Mouse (Mus musculus): ENCODE results near the gene Sfr1. TPM values are rescaled to one million over a fixed set of nuclear protein-coding genes. Genes with fewer than 3 reads are reported as not detected.

Sfr1 gene
- 168 and 176 TPM in 2 replicates for polyA plus RNA-seq (2014; fragmentation: Nextera tagmentation; extraction: Ambion mirVana)

- peak within 1 kb of the TSS; percentile 71 for H3K4me3 ChIP-seq (replicated peaks; ENCODE audit: low read depth, low read length)
- H3K9ac ChIP-seq (replicated peaks; ENCODE audit: low read length), result peak within 1 kb of the TSS; percentile 72
- no peaks in the 10 kb centered on the region for H3K4me1 ChIP-seq (ENCODE audit: control insufficient read depth, insufficient read depth, low read length)
- peak; percentile 100 for DNase-seq
- H3K27ac ChIP-seq (replicated peaks; ENCODE audit: low read depth, low read length), result peak within 1 kb of the TSS; percentile 96
- H3K4me2 ChIP-seq (ENCODE audit: low read length), result peak within 1 kb of the TSS; percentile 75
- WGBS, result under 1% methylated on average over 70 of the region's 72 CpGs
- no peaks in the 10 kb centered on the region for H3K27me3 ChIP-seq (ENCODE audit: control insufficient read depth, insufficient read depth, low read length)
- ATAC-seq (ENCODE audit: low FRiP score, low TSS enrichment), result peak; percentile 98
- H3K36me3 ChIP-seq (ENCODE audit: control insufficient read depth, insufficient read depth, low read length), result peaks cover 36% of the 10 kb centered on the region
- H3K9me3 ChIP-seq (ENCODE audit: control insufficient read depth, low read length), result no peaks in the 10 kb centered on the region
These were observed at the start of gene Sfr1 for GRCm38 (mm10) chr19:47731071-47731881. Sfr1 (plus strand) TSS chr19:47731682.

DNA sequence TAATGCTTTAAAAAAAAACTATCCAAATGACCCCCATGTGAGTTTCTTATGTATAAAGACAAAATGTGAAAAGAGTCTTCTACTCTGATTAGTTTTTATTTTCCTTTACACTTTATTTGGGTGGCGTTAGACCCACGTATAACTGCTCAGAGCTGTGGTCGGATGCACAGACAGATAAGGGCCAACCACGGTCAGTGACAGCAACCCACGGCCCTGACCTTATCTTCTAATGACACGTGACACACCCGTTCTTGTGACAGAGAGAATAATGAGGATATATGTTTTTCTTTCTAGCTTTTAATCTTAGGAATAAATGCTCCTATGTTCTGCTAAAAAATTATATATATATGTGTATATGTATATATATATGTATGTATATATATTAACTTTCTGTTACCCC is 41.9 kb upstream of the Sfr1 start:
- H3K4me3 ChIP-seq (replicated peaks; ENCODE audit: low read depth, low read length), result no peak overlapping the region
- no peak overlapping the region for H3K27ac ChIP-seq (replicated peaks; ENCODE audit: low read depth, low read length)
- H3K4me1 ChIP-seq (ENCODE audit: control insufficient read depth, insufficient read depth, low read length), result no peaks in the 10 kb centered on the region
- 93% methylated on average over 7 of the region's 7 CpGs for WGBS
- no peak overlapping the region for H3K4me2 ChIP-seq (ENCODE audit: low read length)
- ATAC-seq (ENCODE audit: low FRiP score, low TSS enrichment) (no peak), DNase-seq (no peak)
- H3K36me3 ChIP-seq (ENCODE audit: control insufficient read depth, insufficient read depth, low read length), result no peaks in the 10 kb centered on the region
- no peaks in the 10 kb centered on the region for H3K9me3 ChIP-seq (ENCODE audit: control insufficient read depth, low read length)
- H3K9ac ChIP-seq (replicated peaks; ENCODE audit: low read length), result no peak overlapping the region
- no peaks in the 10 kb centered on the region for H3K27me3 ChIP-seq (ENCODE audit: control insufficient read depth, insufficient read depth, low read length)

- Histone ChIP-seq H3K4me1 (ENCODE audit: control insufficient read depth, insufficient read depth, low read length) (no peaks in the 10 kb centered on the region), H3K4me2 (ENCODE audit: low read length) (no peak within 1 kb of the TSS), H3K9ac (replicated peaks; ENCODE audit: low read length) (no peak within 1 kb of the TSS), H3K4me3 (replicated peaks; ENCODE audit: low read depth, low read length) (no peak within 1 kb of the TSS), H3K27ac (replicated peaks; ENCODE audit: low read depth, low read length) (no peak within 1 kb of the TSS), H3K36me3 (ENCODE audit: control insufficient read depth, insufficient read depth, low read length) (no peaks in the 10 kb centered on the region), H3K27me3 (ENCODE audit: control insufficient read depth, insufficient read depth, low read length) (no peaks in the 10 kb centered on the region), H3K9me3 (ENCODE audit: control insufficient read depth, low read length) (no peaks in the 10 kb centered on the region)
- ATAC-seq (ENCODE audit: low FRiP score, low TSS enrichment), result no peak
- 86% methylated on average over 6 of the region's 6 CpGs for WGBS
- DNase-seq, result no peak
These were observed 39.5 kb upstream of the Sfr1 start, which contains the start of gene Col17a1 for GRCm38 (mm10) chr19:47691994-47692393. Col17a1 (minus strand) TSS chr19:47692094.

DNA sequence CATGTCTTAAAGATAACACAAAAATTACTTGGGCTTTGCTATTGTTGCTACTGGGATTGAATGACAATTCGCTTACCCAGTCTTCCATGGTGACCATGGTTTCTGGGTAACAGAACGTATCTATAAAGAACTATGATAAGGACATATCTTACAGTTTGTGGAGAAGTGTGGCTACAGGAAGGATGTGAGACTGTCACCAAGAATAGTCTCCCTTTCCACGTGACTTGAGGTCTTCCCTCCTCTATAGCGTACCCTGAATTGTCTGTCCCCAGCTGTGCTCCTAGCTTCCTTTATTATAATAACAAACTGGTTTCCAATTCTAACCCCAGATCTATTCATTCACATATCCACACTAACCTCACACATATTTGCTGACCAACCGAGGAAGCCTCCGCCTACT is 35.8 kb upstream of the Sfr1 start:
- Histone ChIP-seq H3K4me1 (ENCODE audit: control insufficient read depth, insufficient read depth, low read length) (0 out of 2 replicates have a peak, but pooled peaks cover under 1% of the 10 kb centered on the region), H3K4me2 (ENCODE audit: low read length) (no peak overlapping the region), H3K4me3 (replicated peaks; ENCODE audit: low read depth, low read length) (no peak overlapping the region), H3K36me3 (ENCODE audit: control insufficient read depth, insufficient read depth, low read length) (no peaks in the 10 kb centered on the region), H3K9me3 (ENCODE audit: control insufficient read depth, low read length) (no peaks in the 10 kb centered on the region), H3K27me3 (ENCODE audit: control insufficient read depth, insufficient read depth, low read length) (no peaks in the 10 kb centered on the region), H3K9ac (replicated peaks; ENCODE audit: low read length) (no peak overlapping the region), H3K27ac (replicated peaks; ENCODE audit: low read depth, low read length) (no peak overlapping the region)
- DNase-seq (no peak), ATAC-seq (ENCODE audit: low FRiP score, low TSS enrichment) (no peak)
- WGBS, result 91% methylated on average over 6 of the region's 6 CpGs

GRCm38 (mm10) chr19:47696411-47696810 is 35.1 kb upstream of the Sfr1 start:
- H3K36me3 ChIP-seq (ENCODE audit: control insufficient read depth, insufficient read depth, low read length), result no peaks in the 10 kb centered on the region
- no peaks in the 10 kb centered on the region for H3K27me3 ChIP-seq (ENCODE audit: control insufficient read depth, insufficient read depth, low read length)
- no peak overlapping the region for H3K27ac ChIP-seq (replicated peaks; ENCODE audit: low read depth, low read length)
- no peak overlapping the region for H3K4me3 ChIP-seq (replicated peaks; ENCODE audit: low read depth, low read length)
- H3K4me1 ChIP-seq (ENCODE audit: control insufficient read depth, insufficient read depth, low read length), result 0 out of 2 replicates have a peak, but pooled peaks cover 3% of the 10 kb centered on the region
- no peak for DNase-seq
- ATAC-seq (ENCODE audit: low FRiP score, low TSS enrichment), result no peak
- H3K9ac ChIP-seq (replicated peaks; ENCODE audit: low read length), result no peak overlapping the region
- H3K9me3 ChIP-seq (ENCODE audit: control insufficient read depth, low read length), result no peaks in the 10 kb centered on the region
- no peak overlapping the region for H3K4me2 ChIP-seq (ENCODE audit: low read length)
- WGBS, result 95% methylated on average over 8 of the region's 8 CpGs

DNA sequence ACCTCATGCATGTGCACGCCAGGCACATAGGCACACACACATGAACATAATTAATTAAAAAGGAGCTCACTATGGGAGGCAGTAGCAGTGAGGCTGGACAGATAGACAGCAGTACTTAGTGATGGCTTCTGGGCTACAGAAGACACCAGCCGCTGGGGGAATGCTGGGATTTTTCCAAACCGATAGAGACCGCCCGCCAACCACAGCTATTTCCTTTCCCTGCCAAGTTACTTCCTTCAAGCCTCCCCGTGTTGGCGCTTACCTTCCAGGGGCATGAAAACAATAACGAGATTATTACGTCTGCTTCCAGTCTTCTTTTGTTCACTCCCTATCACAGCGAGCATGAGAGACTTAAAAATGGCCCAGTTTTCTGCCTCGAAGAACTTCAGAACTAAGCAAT is 34.4 kb upstream of the Sfr1 start:
- H3K36me3 ChIP-seq (ENCODE audit: control insufficient read depth, insufficient read depth, low read length), result no peaks in the 10 kb centered on the region
- 73% methylated on average over 11 of the region's 11 CpGs for WGBS
- no peak for DNase-seq
- ATAC-seq (ENCODE audit: low FRiP score, low TSS enrichment), result no peak
- H3K9ac ChIP-seq (replicated peaks; ENCODE audit: low read length), result no peak overlapping the region
- 0 out of 2 replicates have a peak, but pooled peaks cover 3% of the 10 kb centered on the region for H3K4me1 ChIP-seq (ENCODE audit: control insufficient read depth, insufficient read depth, low read length)
- no peak overlapping the region for H3K4me2 ChIP-seq (ENCODE audit: low read length)
- H3K27me3 ChIP-seq (ENCODE audit: control insufficient read depth, insufficient read depth, low read length), result no peaks in the 10 kb centered on the region
- H3K4me3 ChIP-seq (replicated peaks; ENCODE audit: low read depth, low read length), result no peak overlapping the region
- no peaks in the 10 kb centered on the region for H3K9me3 ChIP-seq (ENCODE audit: control insufficient read depth, low read length)
- no peak overlapping the region for H3K27ac ChIP-seq (replicated peaks; ENCODE audit: low read depth, low read length)

DNA sequence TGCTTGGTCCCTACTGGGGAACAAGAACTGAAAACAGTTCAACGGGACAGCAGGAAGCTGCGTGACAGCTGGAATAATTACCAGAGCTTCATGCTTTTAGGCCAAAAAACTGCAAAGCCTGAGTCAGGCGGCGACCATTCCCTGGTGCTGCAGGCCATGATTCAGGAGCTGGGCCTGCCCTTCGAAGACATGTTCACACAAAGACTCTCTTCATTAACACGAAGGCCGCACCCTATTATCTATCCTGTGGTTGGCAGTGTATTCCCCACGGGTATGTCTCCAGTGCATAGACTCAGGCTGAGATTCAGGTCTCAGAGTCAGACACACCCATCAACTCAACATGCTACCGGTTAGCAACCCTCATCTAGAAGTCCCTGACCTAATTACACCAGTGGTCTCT is 33.2 kb upstream of the Sfr1 start:
- 88% methylated on average over 9 of the region's 9 CpGs for WGBS
- no peaks in the 10 kb centered on the region for H3K9me3 ChIP-seq (ENCODE audit: control insufficient read depth, low read length)
- no peaks in the 10 kb centered on the region for H3K27me3 ChIP-seq (ENCODE audit: control insufficient read depth, insufficient read depth, low read length)
- no peak overlapping the region for H3K27ac ChIP-seq (replicated peaks; ENCODE audit: low read depth, low read length)
- no peak overlapping the region for H3K4me3 ChIP-seq (replicated peaks; ENCODE audit: low read depth, low read length)
- H3K4me2 ChIP-seq (ENCODE audit: low read length), result no peak overlapping the region
- DNase-seq, result no peak
- no peak for ATAC-seq (ENCODE audit: low FRiP score, low TSS enrichment)
- 0 out of 2 replicates have a peak, but pooled peaks cover 3% of the 10 kb centered on the region for H3K4me1 ChIP-seq (ENCODE audit: control insufficient read depth, insufficient read depth, low read length)
- no peaks in the 10 kb centered on the region for H3K36me3 ChIP-seq (ENCODE audit: control insufficient read depth, insufficient read depth, low read length)
- no peak overlapping the region for H3K9ac ChIP-seq (replicated peaks; ENCODE audit: low read length)

DNA sequence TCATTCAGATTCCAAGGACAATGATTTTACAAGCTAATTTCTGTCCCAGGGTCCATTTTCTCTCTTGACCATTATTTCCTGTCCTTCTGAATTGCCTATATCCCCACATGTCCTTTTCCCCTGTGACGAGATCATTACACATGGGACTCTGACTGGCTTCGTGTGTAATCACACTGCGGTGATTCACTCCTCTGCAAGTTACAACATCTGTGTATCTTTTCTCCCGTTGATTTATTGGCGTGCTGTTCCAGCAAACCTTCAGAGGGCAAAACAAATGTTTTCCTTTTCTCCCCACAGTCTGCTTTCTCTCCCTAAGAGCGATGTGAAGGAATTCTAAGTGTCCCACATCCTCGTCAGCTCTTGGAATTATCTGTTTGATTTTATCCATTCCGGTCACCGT is 31.7 kb upstream of the Sfr1 start:
- no peaks in the 10 kb centered on the region for H3K36me3 ChIP-seq (ENCODE audit: control insufficient read depth, insufficient read depth, low read length)
- H3K27me3 ChIP-seq (ENCODE audit: control insufficient read depth, insufficient read depth, low read length), result no peaks in the 10 kb centered on the region
- ATAC-seq (ENCODE audit: low FRiP score, low TSS enrichment), result no peak
- H3K9ac ChIP-seq (replicated peaks; ENCODE audit: low read length), result no peak overlapping the region
- H3K4me1 ChIP-seq (ENCODE audit: control insufficient read depth, insufficient read depth, low read length), result 0 out of 2 replicates have a peak, but pooled peaks cover 3% of the 10 kb centered on the region
- 84% methylated on average over 9 of the region's 9 CpGs for WGBS
- H3K4me2 ChIP-seq (ENCODE audit: low read length), result no peak overlapping the region
- H3K4me3 ChIP-seq (replicated peaks; ENCODE audit: low read depth, low read length), result no peak overlapping the region
- DNase-seq, result no peak
- no peaks in the 10 kb centered on the region for H3K9me3 ChIP-seq (ENCODE audit: control insufficient read depth, low read length)
- no peak overlapping the region for H3K27ac ChIP-seq (replicated peaks; ENCODE audit: low read depth, low read length)

DNA sequence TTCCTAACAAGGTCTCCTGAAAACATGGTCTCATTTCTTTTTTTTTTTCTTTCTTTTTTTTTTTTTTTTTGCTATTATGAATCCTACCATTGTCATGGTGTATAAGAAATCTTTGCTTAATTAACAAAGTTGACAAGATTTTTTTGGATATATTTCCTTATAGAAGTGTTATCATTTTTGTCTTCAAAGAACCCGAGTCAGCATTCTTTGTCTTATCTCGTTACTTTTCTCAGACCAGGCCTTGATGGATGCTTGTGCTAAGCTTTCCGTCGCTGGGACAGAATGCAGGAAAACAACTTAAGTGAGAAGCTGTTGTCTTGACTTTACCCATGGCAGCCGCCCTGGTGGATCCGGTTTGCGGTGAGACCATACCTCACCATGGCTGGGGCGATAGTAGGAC is 31.0 kb upstream of the Sfr1 start:
- Histone ChIP-seq H3K4me2 (ENCODE audit: low read length) (no peak overlapping the region), H3K27ac (replicated peaks; ENCODE audit: low read depth, low read length) (no peak overlapping the region), H3K9me3 (ENCODE audit: control insufficient read depth, low read length) (no peaks in the 10 kb centered on the region), H3K9ac (replicated peaks; ENCODE audit: low read length) (no peak overlapping the region), H3K4me1 (ENCODE audit: control insufficient read depth, insufficient read depth, low read length) (0 out of 2 replicates have a peak, but pooled peaks cover 3% of the 10 kb centered on the region), H3K4me3 (replicated peaks; ENCODE audit: low read depth, low read length) (no peak overlapping the region), H3K36me3 (ENCODE audit: control insufficient read depth, insufficient read depth, low read length) (no peaks in the 10 kb centered on the region), H3K27me3 (ENCODE audit: control insufficient read depth, insufficient read depth, low read length) (no peaks in the 10 kb centered on the region)
- WGBS, result 77% methylated on average over 8 of the region's 8 CpGs
- no peak for ATAC-seq (ENCODE audit: low FRiP score, low TSS enrichment)
- DNase-seq, result no peak
